Mouse (Mus musculus): ENCODE data around the gene Wbp4. TPM values are rescaled to one million over a fixed set of nuclear protein-coding genes. Genes with fewer than 3 reads are reported as not detected.

The Wbp4 gene
- polyA plus RNA-seq, 1 experiment from 2014 or later = 42.5 TPM

GRCm38 (mm10) chr14:79511521-79511920, 30.2 kb upstream of the Wbp4 start:
- H3K9ac ChIP-seq (replicated peaks; ENCODE audit: low read depth, low read length) = no peak overlapping the region
- no peak overlapping the region for H3K4me3 ChIP-seq (replicated peaks; ENCODE audit: low read length)
- no peak overlapping the region for H3K4me2 ChIP-seq (ENCODE audit: low read length)
- no peaks in the 10 kb centered on the region for H3K36me3 ChIP-seq (ENCODE audit: control insufficient read depth, insufficient read depth)
- H3K27me3 ChIP-seq (replicated peaks; ENCODE audit: control insufficient read depth, insufficient read depth, low read length) = no peaks in the 10 kb centered on the region
- WGBS = 88% methylated on average over 1 of the region's 1 CpGs
- no peaks in the 10 kb centered on the region for H3K4me1 ChIP-seq (replicated peaks; ENCODE audit: control insufficient read depth, insufficient read depth, low read length)
- H3K9me3 ChIP-seq (ENCODE audit: control insufficient read depth, low read length) = no peaks in the 10 kb centered on the region
- H3K27ac ChIP-seq (ENCODE audit: low read length) = no peak overlapping the region
- no peak for ATAC-seq

- no peak for ATAC-seq
- H3K27me3 ChIP-seq (replicated peaks; ENCODE audit: control insufficient read depth, insufficient read depth, low read length) = no peaks in the 10 kb centered on the region
- H3K4me3 ChIP-seq (replicated peaks; ENCODE audit: low read length) = no peak overlapping the region
- H3K4me2 ChIP-seq (ENCODE audit: low read length) = no peak overlapping the region
- H3K36me3 ChIP-seq (ENCODE audit: control insufficient read depth, insufficient read depth) = no peaks in the 10 kb centered on the region
- H3K27ac ChIP-seq (ENCODE audit: low read length) = no peak overlapping the region
- 82% methylated on average over 9 of the region's 9 CpGs for WGBS
- 0 out of 2 replicates have a peak, but pooled peaks cover 2% of the 10 kb centered on the region for H3K4me1 ChIP-seq (replicated peaks; ENCODE audit: control insufficient read depth, insufficient read depth, low read length)
- H3K9ac ChIP-seq (replicated peaks; ENCODE audit: low read depth, low read length) = no peak overlapping the region
- H3K9me3 ChIP-seq (ENCODE audit: control insufficient read depth, low read length) = no peaks in the 10 kb centered on the region
These were observed 27.5 kb upstream of the Wbp4 start for GRCm38 (mm10) chr14:79508662-79509305.

- ATAC-seq = no peak
- 66% methylated on average over 1 of the region's 1 CpGs for WGBS
- Histone ChIP-seq H3K4me3 (replicated peaks; ENCODE audit: low read length) (no peak overlapping the region), H3K9me3 (ENCODE audit: control insufficient read depth, low read length) (no peaks in the 10 kb centered on the region), H3K27me3 (replicated peaks; ENCODE audit: control insufficient read depth, insufficient read depth, low read length) (no peaks in the 10 kb centered on the region), H3K9ac (replicated peaks; ENCODE audit: low read depth, low read length) (no peak overlapping the region), H3K4me2 (ENCODE audit: low read length) (no peak overlapping the region), H3K36me3 (ENCODE audit: control insufficient read depth, insufficient read depth) (no peaks in the 10 kb centered on the region), H3K27ac (ENCODE audit: low read length) (no peak overlapping the region), H3K4me1 (replicated peaks; ENCODE audit: control insufficient read depth, insufficient read depth, low read length) (0 out of 2 replicates have a peak, but pooled peaks cover 2% of the 10 kb centered on the region)
These were observed 26.5 kb upstream of the Wbp4 start for GRCm38 (mm10) chr14:79507846-79508245.

GRCm38 (mm10) chr14:79506207-79506606, 24.9 kb upstream of the Wbp4 start:
- 78% methylated on average over 9 of the region's 9 CpGs for WGBS
- no peak for ATAC-seq
- Histone ChIP-seq H3K4me3 (replicated peaks; ENCODE audit: low read length) (no peak overlapping the region), H3K4me2 (ENCODE audit: low read length) (no peak overlapping the region), H3K36me3 (ENCODE audit: control insufficient read depth, insufficient read depth) (no peaks in the 10 kb centered on the region), H3K4me1 (replicated peaks; ENCODE audit: control insufficient read depth, insufficient read depth, low read length) (0 out of 2 replicates have a peak, but pooled peaks cover 2% of the 10 kb centered on the region), H3K9ac (replicated peaks; ENCODE audit: low read depth, low read length) (no peak overlapping the region), H3K27me3 (replicated peaks; ENCODE audit: control insufficient read depth, insufficient read depth, low read length) (no peaks in the 10 kb centered on the region), H3K27ac (ENCODE audit: low read length) (no peak overlapping the region), H3K9me3 (ENCODE audit: control insufficient read depth, low read length) (no peaks in the 10 kb centered on the region)

- Histone ChIP-seq H3K4me2 (ENCODE audit: low read length) (no peak overlapping the region), H3K9me3 (ENCODE audit: control insufficient read depth, low read length) (no peaks in the 10 kb centered on the region), H3K27ac (ENCODE audit: low read length) (no peak overlapping the region), H3K9ac (replicated peaks; ENCODE audit: low read depth, low read length) (no peak overlapping the region), H3K36me3 (ENCODE audit: control insufficient read depth, insufficient read depth) (no peaks in the 10 kb centered on the region), H3K4me1 (replicated peaks; ENCODE audit: control insufficient read depth, insufficient read depth, low read length) (0 out of 2 replicates have a peak, but pooled peaks cover 2% of the 10 kb centered on the region), H3K4me3 (replicated peaks; ENCODE audit: low read length) (no peak overlapping the region), H3K27me3 (replicated peaks; ENCODE audit: control insufficient read depth, insufficient read depth, low read length) (no peaks in the 10 kb centered on the region)
- no peak for ATAC-seq
- WGBS = 94% methylated on average over 7 of the region's 7 CpGs
These were observed 23.1 kb upstream of the Wbp4 start for GRCm38 (mm10) chr14:79504246-79505006.

GRCm38 (mm10) chr14:79503371-79504075, 22.2 kb upstream of the Wbp4 start:
- ATAC-seq = no peak
- Histone ChIP-seq H3K4me3 (replicated peaks; ENCODE audit: low read length) (no peak overlapping the region), H3K27ac (ENCODE audit: low read length) (no peak overlapping the region), H3K9ac (replicated peaks; ENCODE audit: low read depth, low read length) (no peak overlapping the region), H3K36me3 (ENCODE audit: control insufficient read depth, insufficient read depth) (no peaks in the 10 kb centered on the region), H3K4me1 (replicated peaks; ENCODE audit: control insufficient read depth, insufficient read depth, low read length) (0 out of 2 replicates have a peak, but pooled peaks cover 2% of the 10 kb centered on the region), H3K9me3 (ENCODE audit: control insufficient read depth, low read length) (no peaks in the 10 kb centered on the region), H3K4me2 (ENCODE audit: low read length) (no peak overlapping the region), H3K27me3 (replicated peaks; ENCODE audit: control insufficient read depth, insufficient read depth, low read length) (no peaks in the 10 kb centered on the region)
- 45% methylated on average over 5 of the region's 5 CpGs for WGBS

GRCm38 (mm10) chr14:79500756-79501155, 19.4 kb upstream of the Wbp4 start:
- H3K4me2 ChIP-seq (ENCODE audit: low read length) = no peak overlapping the region

GRCm38 (mm10) chr14:79499326-79499725, 18.0 kb upstream of the Wbp4 start:
- Histone ChIP-seq H3K27me3 (replicated peaks; ENCODE audit: control insufficient read depth, insufficient read depth, low read length) (no peaks in the 10 kb centered on the region), H3K9ac (replicated peaks; ENCODE audit: low read depth, low read length) (no peak overlapping the region), H3K4me2 (ENCODE audit: low read length) (no peak overlapping the region), H3K9me3 (ENCODE audit: control insufficient read depth, low read length) (no peaks in the 10 kb centered on the region), H3K4me3 (replicated peaks; ENCODE audit: low read length) (no peak overlapping the region), H3K27ac (ENCODE audit: low read length) (no peak overlapping the region), H3K36me3 (ENCODE audit: control insufficient read depth, insufficient read depth) (no peaks in the 10 kb centered on the region), H3K4me1 (replicated peaks; ENCODE audit: control insufficient read depth, insufficient read depth, low read length) (0 out of 2 replicates have a peak, but pooled peaks cover 2% of the 10 kb centered on the region)
- ATAC-seq = no peak
- WGBS = 92% methylated on average over 9 of the region's 9 CpGs

More at GRCm38 (mm10) chr14:79500756-79501155, 19.4 kb upstream of the Wbp4 start:
- Histone ChIP-seq H3K9me3 (ENCODE audit: control insufficient read depth, low read length) (no peaks in the 10 kb centered on the region), H3K36me3 (ENCODE audit: control insufficient read depth, insufficient read depth) (no peaks in the 10 kb centered on the region), H3K4me3 (replicated peaks; ENCODE audit: low read length) (no peak overlapping the region), H3K27ac (ENCODE audit: low read length) (no peak overlapping the region), H3K27me3 (replicated peaks; ENCODE audit: control insufficient read depth, insufficient read depth, low read length) (no peaks in the 10 kb centered on the region), H3K9ac (replicated peaks; ENCODE audit: low read depth, low read length) (no peak overlapping the region), H3K4me1 (replicated peaks; ENCODE audit: control insufficient read depth, insufficient read depth, low read length) (0 out of 2 replicates have a peak, but pooled peaks cover 2% of the 10 kb centered on the region)
- no peak for ATAC-seq
- WGBS = 87% methylated on average over 4 of the region's 4 CpGs

GRCm38 (mm10) chr14:79494349-79494748, 13.0 kb upstream of the Wbp4 start:
- Histone ChIP-seq H3K9ac (replicated peaks; ENCODE audit: low read depth, low read length) (no peak overlapping the region), H3K9me3 (ENCODE audit: control insufficient read depth, low read length) (no peaks in the 10 kb centered on the region), H3K27me3 (replicated peaks; ENCODE audit: control insufficient read depth, insufficient read depth, low read length) (no peaks in the 10 kb centered on the region), H3K4me2 (ENCODE audit: low read length) (no peak overlapping the region), H3K4me1 (replicated peaks; ENCODE audit: control insufficient read depth, insufficient read depth, low read length) (no peaks in the 10 kb centered on the region), H3K4me3 (replicated peaks; ENCODE audit: low read length) (no peak overlapping the region), H3K36me3 (ENCODE audit: control insufficient read depth, insufficient read depth) (no peaks in the 10 kb centered on the region), H3K27ac (ENCODE audit: low read length) (no peak overlapping the region)
- 85% methylated on average over 6 of the region's 6 CpGs for WGBS
- no peak for ATAC-seq

Measured in forebrain, embryonic 16.5 days (tissue).